ENCODE assay signal across 8 mouse cellular contexts in the genomic region with DNA sequence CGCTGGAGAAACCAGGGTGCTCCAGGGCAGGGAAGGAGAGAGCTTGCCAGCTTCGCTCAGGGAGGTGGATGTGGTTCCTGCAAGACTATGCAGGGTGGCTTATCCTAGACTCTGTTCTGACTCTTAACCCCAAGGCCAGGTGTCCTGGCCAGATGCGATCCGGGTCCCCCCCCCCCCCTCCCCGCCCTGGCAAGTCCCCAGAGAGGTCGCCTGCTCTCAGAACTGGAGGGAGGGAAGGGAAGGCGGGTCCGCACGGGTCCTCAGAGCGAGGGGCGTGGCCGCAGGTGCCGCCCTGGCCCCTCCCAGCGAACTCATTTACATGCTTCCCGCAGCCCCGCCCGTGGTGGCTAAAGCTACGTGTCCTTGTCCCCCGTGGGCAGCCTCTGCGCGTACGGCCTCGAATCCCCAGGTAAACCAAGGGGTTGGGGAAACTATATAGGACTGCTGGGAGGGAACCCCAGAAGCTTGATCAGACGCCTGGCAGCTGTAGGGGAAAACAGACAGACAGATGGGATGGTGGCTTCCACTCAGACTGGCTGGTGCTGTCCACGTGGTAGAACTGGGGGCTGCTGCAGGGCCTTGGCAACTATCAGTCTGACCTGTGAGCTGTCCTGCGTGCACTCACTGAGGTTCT. TPM values are rescaled to one million over a fixed set of nuclear protein-coding genes. Genes with fewer than 3 reads are reported as not detected.
DNase-seq lines count a peak whose midpoint lies in the region; ATAC-seq and TF ChIP-seq lines count a peak whose summit lies in the region.

Gene Bhlha15 (plus strand): TSS at position 337 of the 634 bp plus-strand sequence.

- no peak for TF ChIP-seq POLR2A in limb, embryonic 14.5 days (IDR thresholded peaks at IDR 0.05; ENCODE audit: borderline replicate concordance, extremely low read depth, insufficient read depth, insufficient read length)
- TF ChIP-seq POLR2A in testis, adult 2 months (IDR thresholded peaks at IDR 0.05; ENCODE audit: control insufficient read depth, low read depth, low read length) = no peak

- H3K9ac ChIP-seq in embryonic facial prominence, embryonic 13.5 days = peak within 1 kb of the TSS; percentile 59
- H3K9ac ChIP-seq in hindbrain, embryonic 13.5 days = peak within 1 kb of the TSS; percentile 62
- peak within 1 kb of the TSS; percentile 42 for H3K9ac ChIP-seq in limb, embryonic 14.5 days (ENCODE audit: low read depth, low read length, severe bottlenecking)
- peak within 1 kb of the TSS; percentile 42; the same call in 1 of the 2 replicates for H3K9ac ChIP-seq in midbrain, embryonic 13.5 days (replicated peaks)

- no peak within 1 kb of the TSS for H3K27ac ChIP-seq in embryonic facial prominence, embryonic 13.5 days
- no peak within 1 kb of the TSS for H3K27ac ChIP-seq in hindbrain, embryonic 13.5 days
- no peak within 1 kb of the TSS for H3K27ac ChIP-seq in limb, embryonic 14.5 days (replicated peaks; ENCODE audit: low read depth, low read length)
- no peak within 1 kb of the TSS for H3K27ac ChIP-seq in midbrain, embryonic 13.5 days
- no peak within 1 kb of the TSS for H3K27ac ChIP-seq in testis, adult 2 months (ENCODE audit: control insufficient read depth, insufficient read depth, low read depth, low read length)

- H3K4me3 ChIP-seq in embryonic facial prominence, embryonic 13.5 days = peak within 1 kb of the TSS; percentile 37
- peak within 1 kb of the TSS; percentile 27 for H3K4me3 ChIP-seq in hindbrain, embryonic 13.5 days
- H3K4me3 ChIP-seq in limb, embryonic 14.5 days (replicated peaks; ENCODE audit: low read length) = peak within 1 kb of the TSS; percentile 17; the same call in 1 of the 2 replicates
- H3K4me3 ChIP-seq in midbrain, embryonic 13.5 days (replicated peaks) = no peak within 1 kb of the TSS; the same call in 1 of the 2 replicates
- peak within 1 kb of the TSS; percentile 8; the same call in 1 of the 2 replicates for H3K4me3 ChIP-seq in testis, adult 2 months (ENCODE audit: control insufficient read depth, low read depth, low read length)

- TF ChIP-seq CTCF in testis, adult 2 months (IDR thresholded peaks at IDR 0.05; ENCODE audit: control insufficient read depth, insufficient read depth, insufficient replicate concordance, low read depth, low read length) = no peak

- peak within 1 kb of the TSS; percentile 64 for H3K4me2 ChIP-seq in embryonic facial prominence, embryonic 13.5 days
- peak within 1 kb of the TSS; percentile 55 for H3K4me2 ChIP-seq in hindbrain, embryonic 13.5 days
- H3K4me2 ChIP-seq in limb, embryonic 14.5 days (replicated peaks; ENCODE audit: low read depth, low read length, severe bottlenecking) = peak within 1 kb of the TSS; percentile 55
- H3K4me2 ChIP-seq in midbrain, embryonic 13.5 days (replicated peaks) = peak within 1 kb of the TSS; percentile 52

- peaks cover 10% of the 10 kb centered on the region for H3K4me1 ChIP-seq in embryonic facial prominence, embryonic 13.5 days
- peaks cover 20% of the 10 kb centered on the region for H3K4me1 ChIP-seq in hindbrain, embryonic 13.5 days (replicated peaks)
- peaks cover 7% of the 10 kb centered on the region; the same call in 1 of the 2 replicates for H3K4me1 ChIP-seq in limb, embryonic 14.5 days (ENCODE audit: control insufficient read depth, insufficient read depth, low read length)
- peaks cover 18% of the 10 kb centered on the region for H3K4me1 ChIP-seq in midbrain, embryonic 13.5 days (replicated peaks)
- peaks cover 13% of the 10 kb centered on the region for H3K4me1 ChIP-seq in testis, adult 2 months (ENCODE audit: control insufficient read depth, insufficient read depth, low read length)

- ATAC-seq in embryonic facial prominence, embryonic 13.5 days (ENCODE audit: insufficient number of reproducible peaks, insufficient read depth, low FRiP score, low TSS enrichment, low read depth) = 0 out of 2 replicates have a peak, but pooled peaks have one; percentile 11
- ATAC-seq in hindbrain, embryonic 13.5 days (ENCODE audit: low FRiP score) = peak; percentile 17; the same call in 1 of the 2 replicates
- no peak for ATAC-seq in limb, embryonic 14.5 days (ENCODE audit: low FRiP score, low read depth)
- no peak for ATAC-seq in midbrain, embryonic 13.5 days

- no peaks in the 10 kb centered on the region for H3K9me3 ChIP-seq in embryonic facial prominence, embryonic 13.5 days
- no peaks in the 10 kb centered on the region for H3K9me3 ChIP-seq in hindbrain, embryonic 13.5 days
- no peaks in the 10 kb centered on the region for H3K9me3 ChIP-seq in limb, embryonic 14.5 days (ENCODE audit: control insufficient read depth, low read length)
- no peaks in the 10 kb centered on the region for H3K9me3 ChIP-seq in midbrain, embryonic 13.5 days

- H3K27me3 ChIP-seq in embryonic facial prominence, embryonic 13.5 days = no peaks in the 10 kb centered on the region
- no peaks in the 10 kb centered on the region for H3K27me3 ChIP-seq in hindbrain, embryonic 13.5 days
- no peaks in the 10 kb centered on the region for H3K27me3 ChIP-seq in limb, embryonic 14.5 days (ENCODE audit: control insufficient read depth, insufficient read depth, low read length)
- no peaks in the 10 kb centered on the region for H3K27me3 ChIP-seq in midbrain, embryonic 13.5 days
- no peaks in the 10 kb centered on the region for H3K27me3 ChIP-seq in testis, adult 2 months (ENCODE audit: control insufficient read depth, insufficient read depth, low read length)

- H3K36me3 ChIP-seq in embryonic facial prominence, embryonic 13.5 days = peaks cover 10% of the 10 kb centered on the region
- peaks cover 20% of the 10 kb centered on the region for H3K36me3 ChIP-seq in hindbrain, embryonic 13.5 days
- peaks cover 20% of the 10 kb centered on the region for H3K36me3 ChIP-seq in limb, embryonic 14.5 days (ENCODE audit: control insufficient read depth, insufficient read depth, low read length)
- peaks cover 18% of the 10 kb centered on the region for H3K36me3 ChIP-seq in midbrain, embryonic 13.5 days
- peaks cover 2% of the 10 kb centered on the region; the same call in 1 of the 2 replicates for H3K36me3 ChIP-seq in testis, adult 2 months (ENCODE audit: control insufficient read depth, insufficient read depth, low read length)

- WGBS in embryonic facial prominence, embryonic 13.5 days = 4% methylated on average over 24 of the region's 26 CpGs
- 4% methylated on average over 26 of the region's 26 CpGs for WGBS in hindbrain, embryonic 13.5 days
- 3% methylated on average over 22 of the region's 26 CpGs for WGBS in limb, embryonic 14.5 days
- 6% methylated on average over 25 of the region's 26 CpGs for WGBS in midbrain, embryonic 13.5 days

- peak; percentile 34 for DNase-seq in right cerebral cortex, postnatal 25 days
- DNase-seq in right cerebral cortex, postnatal 36 days (ENCODE audit: low spot score in 2 of 2) = no peak
- no peak for DNase-seq in limb, embryonic 14.5 days (ENCODE audit: low spot score)
- DNase-seq in gastrocnemius, postnatal 4 days (ENCODE audit: low spot score in 2 of 2) = no peak

RNA-seq across cellular contexts. Expression of gene Bhlha15, which starts in this region (rescaled TPM):
- polyA plus RNA-seq in embryonic facial prominence, embryonic 13.5 days (2015; fragmentation: Nextera tagmentation; extraction: Ambion mirVana) = 0.43 and 0.52 TPM in 2 replicates
- 0.14 and 0.17 TPM in 2 replicates for polyA plus RNA-seq in hindbrain, embryonic 13.5 days (2015; fragmentation: Nextera tagmentation; extraction: Ambion mirVana)
- polyA plus RNA-seq in limb, embryonic 14.5 days (2012; rRNA removed) = 0.18 and 0.23 TPM in 2 replicates
- 0.22 and 0.29 TPM in 2 replicates for polyA plus RNA-seq in limb, embryonic 14.5 days (2014; fragmentation: Nextera tagmentation; extraction: Ambion mirVana)
- polyA plus RNA-seq in midbrain, embryonic 13.5 days (2015; fragmentation: Nextera tagmentation; extraction: Ambion mirVana) = 0.13 and 0.14 TPM in 2 replicates
- polyA plus RNA-seq in testis, adult 2 months (2012; rRNA removed) = 0.11 and 0.16 TPM in 2 replicates
- not detected for total RNA-seq in gastrocnemius, postnatal 4 days (2021)

Comparison
In these comparisons a context has a peak if more than half of its experiments do, and no peak if none do; other contexts are left out.
1. Peak in ATAC-seq, H3K4me3 ChIP-seq, H3K9ac ChIP-seq and H3K4me2 ChIP-seq in embryonic facial prominence, embryonic 13.5 days; RNA of the gene not detected or under 1 TPM.
2. Peak in ATAC-seq, H3K4me3 ChIP-seq, H3K9ac ChIP-seq and H3K4me2 ChIP-seq in hindbrain, embryonic 13.5 days; RNA of the gene not detected or under 1 TPM.